Mouse (Mus musculus): ENCODE measurements around the gene Rptor. TPM values are rescaled to one million over a fixed set of nuclear protein-coding genes. Genes with fewer than 3 reads are reported as not detected.

Rptor gene
- polyA plus RNA-seq, 1 experiment from 2014 or later: 9.3 TPM

DNA sequence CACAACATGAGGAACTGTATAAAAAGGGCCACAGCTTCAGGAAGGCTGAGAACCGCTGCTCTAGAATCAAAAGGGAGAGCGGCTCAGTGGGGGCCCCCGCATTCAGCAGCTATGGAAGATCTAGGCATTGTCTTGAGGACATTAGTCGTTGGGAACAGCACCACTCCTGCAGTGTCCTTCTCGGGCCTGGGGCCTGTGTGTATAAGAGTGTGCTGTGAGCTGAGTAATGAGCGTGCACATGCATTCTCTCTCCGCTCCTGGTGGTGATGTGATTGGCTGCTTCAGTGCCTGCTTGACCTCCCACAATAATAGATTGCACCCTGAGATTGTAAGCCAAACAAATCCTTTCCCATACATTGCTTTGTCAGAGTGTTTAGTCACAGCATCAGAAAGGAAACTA lies 229.0 kb downstream of the Rptor start:
- H3K4me3 ChIP-seq (replicated peaks): no peak overlapping the region
- no peak overlapping the region for H3K9ac ChIP-seq
- H3K27ac ChIP-seq: no peak overlapping the region
- WGBS: 75% methylated on average over 7 of the region's 7 CpGs
- H3K4me2 ChIP-seq: no peak overlapping the region
- no peak for ATAC-seq (ENCODE audit: insufficient read depth, low FRiP score, low read depth)
- peaks cover 9% of the 10 kb centered on the region; the same call in 1 of the 2 replicates for H3K36me3 ChIP-seq
- no peaks in the 10 kb centered on the region for H3K4me1 ChIP-seq
- no peaks in the 10 kb centered on the region for H3K9me3 ChIP-seq
- no peaks in the 10 kb centered on the region for H3K27me3 ChIP-seq (replicated peaks)

DNA sequence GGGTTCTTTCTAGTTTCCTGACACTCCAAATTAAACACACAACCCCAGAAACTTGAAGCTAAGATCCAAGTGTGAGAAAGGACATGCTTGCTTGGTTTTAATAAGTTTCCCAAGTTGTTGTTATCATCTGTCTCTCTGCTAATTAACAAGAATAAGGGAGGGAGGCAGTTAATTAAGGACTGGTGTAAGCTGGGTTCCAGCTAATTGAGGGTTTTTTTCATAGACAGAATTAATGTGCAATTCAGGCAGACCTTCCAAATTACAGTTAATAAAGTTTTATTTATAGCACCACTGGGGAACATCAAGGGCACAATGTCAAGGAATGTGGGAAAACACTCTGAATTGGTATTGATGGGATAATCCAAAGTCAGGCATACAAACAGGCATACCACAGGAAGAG lies 230.6 kb downstream of the Rptor start:
- Histone ChIP-seq H3K9ac (no peak overlapping the region), H3K4me3 (replicated peaks) (no peak overlapping the region), H3K9me3 (no peaks in the 10 kb centered on the region), H3K4me2 (no peak overlapping the region), H3K4me1 (no peaks in the 10 kb centered on the region), H3K27ac (no peak overlapping the region), H3K36me3 (peaks cover 5% of the 10 kb centered on the region; the same call in 1 of the 2 replicates), H3K27me3 (replicated peaks) (no peaks in the 10 kb centered on the region)
- no peak for ATAC-seq (ENCODE audit: insufficient read depth, low FRiP score, low read depth)

DNA sequence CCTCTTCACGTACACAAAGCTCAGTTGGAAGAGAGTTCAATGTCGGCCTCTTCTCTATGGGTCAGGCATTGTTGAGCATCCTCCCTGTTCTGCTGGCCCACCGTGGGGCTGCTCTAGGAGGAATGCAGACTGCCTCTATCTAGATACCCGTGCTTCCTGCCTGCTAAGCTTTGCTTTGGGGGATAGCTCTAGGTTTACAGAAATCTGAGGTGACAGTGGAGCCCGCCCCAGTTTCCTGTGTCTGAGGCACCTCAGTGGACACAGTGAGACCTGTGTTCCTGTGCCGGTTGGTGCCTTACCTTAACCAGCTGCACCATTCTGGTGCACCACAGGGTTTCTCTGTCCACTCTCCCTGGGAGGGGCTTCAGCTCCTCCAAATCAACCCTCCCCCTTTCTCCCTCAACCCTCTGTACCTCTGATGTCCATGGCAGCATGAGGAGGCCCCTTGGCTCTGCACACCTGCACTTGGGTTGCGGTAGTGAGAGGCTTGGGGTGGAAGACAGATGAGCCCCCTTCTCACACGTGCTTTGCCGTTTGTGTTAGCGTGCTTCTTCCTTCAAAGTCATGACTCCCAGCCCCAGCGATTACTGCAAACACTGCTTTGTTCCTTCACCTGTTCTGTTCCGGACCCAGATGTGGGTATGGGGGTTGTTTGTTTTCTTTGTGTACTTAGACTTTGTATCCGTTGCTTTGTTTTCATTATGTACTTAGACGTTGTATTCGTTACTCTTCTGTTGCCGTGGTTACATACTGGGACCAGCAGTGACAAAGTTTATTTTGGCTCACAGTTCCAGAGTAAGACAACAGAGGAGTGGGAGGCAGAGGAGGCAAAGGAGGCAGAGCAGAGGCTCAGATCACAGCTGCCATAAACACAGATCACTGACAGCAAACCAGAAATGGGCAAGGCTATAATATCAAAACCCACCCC lies 231.4 kb downstream of the Rptor start:
- H3K9ac ChIP-seq: no peak overlapping the region
- H3K4me3 ChIP-seq (replicated peaks): no peak overlapping the region
- no peaks in the 10 kb centered on the region for H3K36me3 ChIP-seq
- no peak for ATAC-seq (ENCODE audit: insufficient read depth, low FRiP score, low read depth)
- no peak overlapping the region for H3K27ac ChIP-seq
- whole genome bisulfite sequencing: 60% methylated on average over 16 of the region's 16 CpGs
- no peaks in the 10 kb centered on the region for H3K27me3 ChIP-seq (replicated peaks)
- H3K9me3 ChIP-seq: no peaks in the 10 kb centered on the region
- no peaks in the 10 kb centered on the region for H3K4me1 ChIP-seq
- H3K4me2 ChIP-seq: no peak overlapping the region

DNA sequence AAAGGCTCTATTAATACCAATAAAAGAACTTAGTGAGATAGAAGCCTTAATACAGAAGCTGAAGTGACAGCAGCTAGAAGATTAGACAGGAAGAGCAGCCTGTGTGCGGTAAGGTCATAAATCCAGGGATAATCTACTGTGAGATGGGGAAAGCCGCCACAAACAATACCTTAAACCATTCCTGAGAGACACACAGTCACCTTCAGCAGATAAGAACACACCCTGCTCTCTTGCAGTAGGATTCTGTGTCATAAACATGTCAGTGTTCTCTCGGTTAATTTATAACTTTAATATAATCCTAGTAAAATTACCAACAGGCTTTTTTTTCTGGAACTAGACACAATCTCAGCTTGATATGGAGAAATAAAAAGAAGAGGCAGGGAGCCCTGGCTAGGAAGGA lies 233.6 kb downstream of the Rptor start:
- H3K27ac ChIP-seq: no peak overlapping the region
- 54% methylated on average over 3 of the region's 3 CpGs for WGBS
- H3K9me3 ChIP-seq: no peaks in the 10 kb centered on the region
- no peak overlapping the region for H3K4me3 ChIP-seq (replicated peaks)
- ATAC-seq (ENCODE audit: insufficient read depth, low FRiP score, low read depth): no peak
- H3K4me1 ChIP-seq: no peaks in the 10 kb centered on the region
- H3K4me2 ChIP-seq: no peak overlapping the region
- no peaks in the 10 kb centered on the region for H3K27me3 ChIP-seq (replicated peaks)
- H3K9ac ChIP-seq: no peak overlapping the region
- no peaks in the 10 kb centered on the region for H3K36me3 ChIP-seq

DNA sequence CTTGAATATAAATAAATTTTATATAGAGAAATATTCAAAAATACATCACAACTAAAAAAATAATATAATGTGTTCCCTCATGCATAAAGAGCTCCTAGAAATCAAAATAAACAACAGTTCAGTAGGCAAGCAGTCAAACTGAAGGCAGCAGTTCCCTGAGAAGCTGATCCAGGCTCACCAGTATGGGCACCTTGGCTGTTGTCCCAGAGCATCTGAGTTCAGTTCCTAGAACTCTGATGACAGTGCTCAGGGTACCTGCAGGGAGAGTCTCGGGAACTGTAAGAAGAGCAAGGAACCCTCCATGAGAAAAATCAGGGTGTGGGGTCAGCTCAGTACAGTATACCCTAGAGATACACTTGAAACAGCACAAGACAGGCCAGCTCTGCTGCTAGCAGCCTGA lies 235.1 kb downstream of the Rptor start:
- H3K9me3 ChIP-seq: no peaks in the 10 kb centered on the region
- H3K4me2 ChIP-seq: no peak overlapping the region
- H3K27ac ChIP-seq: no peak overlapping the region
- H3K36me3 ChIP-seq: no peaks in the 10 kb centered on the region
- no peak overlapping the region for H3K4me3 ChIP-seq (replicated peaks)
- no peaks in the 10 kb centered on the region for H3K27me3 ChIP-seq (replicated peaks)
- H3K9ac ChIP-seq: no peak overlapping the region
- WGBS: 77% methylated on average over 1 of the region's 1 CpGs
- no peaks in the 10 kb centered on the region for H3K4me1 ChIP-seq
- ATAC-seq (ENCODE audit: insufficient read depth, low FRiP score, low read depth): no peak

DNA sequence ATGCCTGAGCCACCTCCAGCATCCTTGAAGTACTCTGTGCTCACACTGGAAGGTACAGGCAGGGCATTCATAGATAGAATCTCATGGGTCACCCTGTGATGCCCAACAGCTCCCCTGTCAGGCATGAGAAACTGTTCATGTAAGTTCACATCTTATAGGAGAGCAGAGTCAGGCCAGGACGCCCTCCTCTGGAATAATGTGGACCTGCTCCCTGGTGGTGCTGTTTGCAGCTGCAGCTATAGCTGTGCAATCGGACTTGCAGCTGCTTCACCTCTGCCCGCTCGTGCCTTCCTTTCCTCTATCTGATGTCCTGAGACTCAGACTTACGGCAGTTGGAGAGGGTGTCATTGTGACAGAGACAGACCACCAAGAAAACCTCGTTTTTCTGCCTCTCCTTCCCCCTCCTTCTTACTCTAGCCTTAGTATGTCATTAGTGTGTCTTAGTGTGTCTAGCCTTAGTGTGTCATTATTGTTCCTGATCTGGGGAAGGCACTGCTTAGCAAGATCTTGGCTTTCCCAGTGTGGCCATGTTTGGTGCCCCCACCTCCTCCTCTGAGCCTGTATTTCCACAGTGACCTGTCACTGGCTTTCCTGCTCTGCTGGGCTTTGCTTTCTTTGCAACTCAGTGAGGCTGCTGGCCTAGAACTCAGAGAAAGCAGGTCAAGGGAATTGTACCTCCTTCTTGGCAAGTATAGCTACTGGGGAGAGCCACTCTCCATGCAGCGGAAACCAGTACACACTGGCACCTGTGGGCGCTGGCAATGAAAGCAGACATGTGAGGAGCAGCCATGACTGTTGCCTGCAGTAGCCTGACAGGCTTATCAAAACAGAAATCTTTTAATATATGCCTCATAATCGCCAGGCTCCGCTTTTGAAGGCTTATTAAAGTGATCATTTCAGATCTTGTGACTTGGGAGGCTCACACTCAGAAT lies 237.0 kb downstream of the Rptor start:
- no peak for ATAC-seq (ENCODE audit: insufficient read depth, low FRiP score, low read depth)
- Histone ChIP-seq H3K27ac (no peak overlapping the region), H3K9me3 (no peaks in the 10 kb centered on the region), H3K4me3 (replicated peaks) (no peak overlapping the region), H3K9ac (no peak overlapping the region), H3K36me3 (no peaks in the 10 kb centered on the region; the same call in 1 of the 2 replicates), H3K4me1 (no peaks in the 10 kb centered on the region), H3K27me3 (replicated peaks) (no peaks in the 10 kb centered on the region), H3K4me2 (no peak overlapping the region)
- 84% methylated on average over 10 of the region's 10 CpGs for WGBS

DNA sequence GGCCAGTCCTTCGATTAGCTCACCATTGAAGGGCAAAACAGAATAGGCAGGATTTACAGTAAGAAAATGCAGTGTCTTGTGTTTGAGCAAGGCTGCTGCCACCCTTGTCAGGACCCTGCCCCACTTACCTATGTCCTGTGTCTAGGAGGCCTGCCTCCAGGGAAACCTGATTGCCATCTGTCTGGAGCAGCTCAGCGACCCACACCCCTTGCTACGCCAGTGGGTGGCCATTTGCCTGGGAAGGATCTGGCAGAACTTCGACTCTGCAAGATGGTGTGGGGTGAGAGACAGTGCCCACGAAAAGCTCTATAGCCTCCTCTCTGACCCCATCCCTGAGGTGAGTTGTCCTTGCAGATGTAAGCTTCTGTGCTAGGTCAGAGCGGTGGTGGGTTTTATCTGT lies 243.9 kb downstream of the Rptor start:
- peaks cover 6% of the 10 kb centered on the region; the same call in 1 of the 2 replicates for H3K36me3 ChIP-seq
- WGBS: 90% methylated on average over 6 of the region's 6 CpGs

DNA sequence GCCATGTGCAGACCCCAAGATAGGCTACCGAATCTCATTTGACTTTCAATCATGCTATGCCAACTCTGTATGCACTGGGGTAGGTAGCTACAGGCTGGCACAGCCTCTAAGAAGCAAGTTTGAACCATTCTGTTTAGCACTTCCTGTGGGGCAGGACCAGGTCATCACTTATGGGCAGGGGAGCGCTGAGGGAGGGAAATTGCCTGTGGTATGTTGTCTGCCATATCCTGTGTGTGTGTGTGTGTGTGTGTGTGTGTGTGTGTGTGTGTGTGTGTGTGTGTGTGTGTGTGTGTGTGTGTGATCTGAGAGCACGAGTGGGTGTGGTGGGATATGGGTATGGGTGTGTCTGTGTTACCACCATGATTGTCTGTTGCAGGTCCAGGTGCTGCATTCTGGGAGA lies 244.4 kb downstream of the Rptor start:
- no peak overlapping the region for H3K4me3 ChIP-seq (replicated peaks)
- H3K27me3 ChIP-seq (replicated peaks): no peaks in the 10 kb centered on the region
- no peaks in the 10 kb centered on the region for H3K4me1 ChIP-seq
- no peaks in the 10 kb centered on the region for H3K9me3 ChIP-seq
- no peak overlapping the region for H3K9ac ChIP-seq
- no peak overlapping the region for H3K27ac ChIP-seq
- ATAC-seq (ENCODE audit: insufficient read depth, low FRiP score, low read depth): no peak
- no peak overlapping the region for H3K4me2 ChIP-seq
- H3K36me3 ChIP-seq: peaks cover 11% of the 10 kb centered on the region; the same call in 1 of the 2 replicates
- 94% methylated on average over 3 of the region's 3 CpGs for WGBS

More for the DNA sequence above, 243.9 kb downstream of the Rptor start:
- no peak for ATAC-seq (ENCODE audit: insufficient read depth, low FRiP score, low read depth)
- H3K4me1 ChIP-seq: no peaks in the 10 kb centered on the region
- no peak overlapping the region for H3K27ac ChIP-seq
- H3K9me3 ChIP-seq: no peaks in the 10 kb centered on the region
- H3K9ac ChIP-seq: no peak overlapping the region
- H3K27me3 ChIP-seq (replicated peaks): no peaks in the 10 kb centered on the region
- no peak overlapping the region for H3K4me2 ChIP-seq
- no peak overlapping the region for H3K4me3 ChIP-seq (replicated peaks)

DNA sequence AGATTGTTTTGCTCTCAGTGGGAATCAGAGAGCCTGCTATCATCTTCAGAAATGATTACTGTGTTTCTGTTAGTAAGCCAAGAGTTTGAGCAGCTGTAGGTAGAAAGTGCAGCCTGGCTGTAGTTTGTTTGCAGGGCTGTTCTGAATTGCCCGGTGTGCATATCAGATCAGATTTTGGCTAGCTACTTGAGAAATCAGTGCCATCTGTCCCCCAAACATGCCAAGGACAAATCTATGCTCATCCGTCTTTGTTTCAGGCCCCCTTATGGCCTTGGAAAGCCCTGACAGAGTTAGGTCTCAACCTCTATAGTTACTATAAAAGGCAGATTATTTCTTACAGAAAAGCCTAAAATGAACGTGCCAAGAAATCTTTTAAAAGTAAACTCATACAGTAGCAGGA lies 244.9 kb downstream of the Rptor start:
- H3K4me3 ChIP-seq (replicated peaks): no peak overlapping the region
- H3K4me2 ChIP-seq: no peak overlapping the region
- no peaks in the 10 kb centered on the region for H3K9me3 ChIP-seq
- WGBS: 80% methylated on average over 3 of the region's 3 CpGs
- no peaks in the 10 kb centered on the region for H3K27me3 ChIP-seq (replicated peaks)
- no peak for ATAC-seq (ENCODE audit: insufficient read depth, low FRiP score, low read depth)
- H3K27ac ChIP-seq: no peak overlapping the region
- no peak overlapping the region for H3K9ac ChIP-seq
- H3K36me3 ChIP-seq: peaks cover 16% of the 10 kb centered on the region; the same call in 1 of the 2 replicates
- no peaks in the 10 kb centered on the region for H3K4me1 ChIP-seq

DNA sequence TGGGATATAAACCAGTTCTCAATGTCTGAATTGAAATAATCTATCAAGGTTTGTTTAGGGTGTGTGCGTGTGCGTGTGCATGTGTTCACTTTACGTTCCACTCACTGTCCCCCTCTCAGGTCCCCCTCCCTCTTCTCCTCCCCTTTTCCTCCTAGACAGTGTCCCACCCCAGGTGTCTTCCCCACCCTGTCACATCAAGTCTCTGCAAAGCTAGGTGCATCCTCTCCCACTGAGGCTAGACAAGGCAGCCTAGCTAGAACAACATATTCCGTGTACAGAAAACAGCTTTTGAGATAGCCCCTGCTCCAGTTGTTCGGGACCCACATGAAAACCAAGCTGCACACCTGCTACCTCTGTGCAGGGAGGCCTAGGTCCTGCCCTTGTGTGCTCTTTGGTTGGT lies 245.5 kb downstream of the Rptor start:
- H3K4me1 ChIP-seq: no peaks in the 10 kb centered on the region
- H3K9ac ChIP-seq: no peak overlapping the region
- H3K36me3 ChIP-seq: peaks cover 20% of the 10 kb centered on the region; the same call in 1 of the 2 replicates
- no peak overlapping the region for H3K27ac ChIP-seq
- no peak overlapping the region for H3K4me2 ChIP-seq
- no peak for ATAC-seq (ENCODE audit: insufficient read depth, low FRiP score, low read depth)
- WGBS: 85% methylated on average over 5 of the region's 5 CpGs
- no peaks in the 10 kb centered on the region for H3K27me3 ChIP-seq (replicated peaks)
- no peak overlapping the region for H3K4me3 ChIP-seq (replicated peaks)
- no peaks in the 10 kb centered on the region for H3K9me3 ChIP-seq

DNA sequence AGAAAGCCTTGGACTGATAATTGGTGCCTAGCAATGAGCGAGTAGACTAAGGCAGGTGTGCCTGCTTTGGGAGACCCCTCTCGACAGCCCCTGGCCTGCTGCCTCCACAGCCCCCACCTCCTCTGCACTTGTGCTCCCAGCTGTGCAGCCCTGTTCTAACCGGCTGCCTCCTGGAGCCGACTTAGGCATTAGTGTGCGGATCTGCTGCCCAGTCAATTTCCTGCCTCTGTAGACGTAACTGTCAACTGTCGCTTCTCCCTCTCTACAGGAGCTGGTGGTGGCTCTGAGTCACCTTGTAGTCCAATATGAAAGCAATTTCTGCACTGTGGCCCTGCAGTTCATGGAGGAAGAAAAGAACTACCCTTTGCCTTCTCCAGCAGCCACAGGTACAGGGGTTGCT lies 253.3 kb downstream of the Rptor start:
- no peaks in the 10 kb centered on the region for H3K27me3 ChIP-seq (replicated peaks)
- no peak overlapping the region for H3K27ac ChIP-seq
- ATAC-seq (ENCODE audit: insufficient read depth, low FRiP score, low read depth): no peak
- peaks cover 39% of the 10 kb centered on the region for H3K36me3 ChIP-seq
- no peaks in the 10 kb centered on the region for H3K4me1 ChIP-seq
- H3K9me3 ChIP-seq: no peaks in the 10 kb centered on the region
- no peak overlapping the region for H3K9ac ChIP-seq
- no peak overlapping the region for H3K4me3 ChIP-seq (replicated peaks)
- H3K4me2 ChIP-seq: no peak overlapping the region
- WGBS: 72% methylated on average over 7 of the region's 7 CpGs
